Mouse (Mus musculus) lung, postnatal 4 days (tissue): ENCODE results near the gene 4930518I15Rik.
"Not testable (repeated sequence)": the region's sequence is repeated elsewhere in the genome, so short reads cannot be mapped to it uniquely, and the experiment has no call there.

Experiments used
- DNase-seq, 2 experiments: peaks; one replicate each; pipeline ENCODE4 v3.0.0; 2021

4930518I15Rik gene

DNA sequence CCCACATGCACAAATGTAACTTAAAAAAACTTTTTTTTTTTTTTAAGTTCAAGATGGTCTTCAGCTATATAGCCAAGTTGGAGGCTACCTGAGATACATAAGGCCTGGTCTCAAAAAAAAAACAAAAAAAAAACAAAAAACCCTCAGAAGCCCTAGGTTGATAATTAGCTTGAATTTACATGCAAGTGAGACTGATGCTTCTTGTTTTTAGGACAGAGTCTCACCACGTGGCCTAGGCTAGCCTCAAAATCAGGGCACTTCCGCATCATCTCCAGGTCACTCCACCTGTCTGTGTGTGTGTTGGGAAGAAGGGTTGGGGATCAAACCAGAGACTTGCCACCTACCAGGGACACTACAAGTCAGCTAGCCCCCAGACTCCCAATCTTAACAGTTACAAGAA, at the start of gene 4930518I15Rik:
Gene 4930518I15Rik (minus strand): TSS at position 112 of the 400 bp plus-strand sequence.
- no peak for DNase-seq

DNA sequence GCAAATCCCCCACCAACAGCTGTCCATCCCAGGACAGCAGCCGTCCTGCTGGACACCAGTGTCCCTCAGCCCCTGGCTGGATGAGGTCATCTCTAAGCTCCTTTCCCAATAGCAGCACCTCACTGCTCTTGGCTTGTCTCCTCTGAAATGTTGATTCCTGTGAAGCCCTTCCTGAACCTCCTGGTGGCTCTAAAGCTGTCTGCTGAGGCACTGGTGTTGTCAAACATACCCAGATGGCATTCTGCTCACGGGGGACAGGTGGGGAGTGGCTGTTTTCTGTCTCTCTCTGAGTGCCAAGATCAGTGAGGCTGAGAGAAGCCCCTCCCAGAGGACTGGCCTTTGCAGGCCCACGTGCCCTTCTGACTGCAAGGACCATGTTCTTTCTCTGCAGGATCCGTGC, 48.2 kb upstream of the 4930518I15Rik start:
- not testable (repeated sequence) for DNase-seq

DNA sequence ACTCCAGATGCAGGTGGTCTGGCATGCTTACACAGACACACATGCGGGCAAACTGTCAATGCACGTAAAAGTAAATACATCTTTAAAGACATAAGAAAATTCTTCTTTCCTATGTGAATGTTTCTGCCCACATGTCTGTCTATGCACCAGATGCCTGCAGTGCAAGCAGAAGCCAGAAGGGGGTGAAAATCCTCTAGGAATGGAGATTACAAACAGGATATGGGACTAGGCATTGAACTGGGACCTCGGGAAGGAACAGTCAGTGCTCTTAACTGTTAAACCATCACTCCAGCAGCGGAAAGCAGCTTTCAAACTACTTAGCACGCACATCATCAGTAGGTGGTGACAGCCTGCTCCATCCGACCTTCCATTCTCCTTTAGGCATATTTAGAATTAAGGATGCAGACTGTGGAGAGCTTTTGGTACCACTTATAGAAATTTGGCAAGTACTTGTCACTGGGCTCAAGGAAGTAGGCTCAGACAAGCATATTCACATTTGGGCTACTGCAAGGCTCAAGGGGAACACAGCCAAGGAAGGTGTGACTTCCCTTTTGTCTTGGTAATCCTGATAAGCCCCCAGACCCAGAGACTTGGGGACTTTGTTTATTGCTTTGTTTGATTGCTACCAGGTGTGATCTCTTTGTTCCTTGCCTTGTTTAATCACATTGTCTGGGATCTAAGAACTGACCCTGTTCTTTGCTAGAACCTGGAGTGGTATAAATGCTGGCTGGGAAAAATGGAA, 47.4 kb upstream of the 4930518I15Rik start:
- peak in 1 of 2 experiments; percentile 78 for DNase-seq

DNA sequence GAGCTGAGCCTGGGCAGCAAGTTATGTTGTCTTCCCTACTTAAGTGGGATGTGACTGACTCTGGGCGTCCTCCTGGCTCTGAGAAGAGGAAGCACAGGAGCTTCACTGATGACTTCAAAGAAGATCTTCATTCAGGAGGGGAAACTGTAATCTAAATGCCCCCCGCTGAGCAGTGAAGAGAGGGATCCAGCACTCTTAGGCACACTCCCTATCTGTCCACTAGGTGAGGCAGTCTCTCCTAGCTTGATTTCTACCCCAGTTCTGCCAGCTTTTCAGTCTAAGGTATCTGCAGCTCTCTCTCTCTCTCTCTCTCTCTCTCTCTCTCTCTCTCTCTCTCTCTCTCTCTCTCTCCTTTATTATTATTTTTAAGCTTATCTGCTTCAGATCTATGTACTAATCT, 45.6 kb upstream of the 4930518I15Rik start:
- no peak for DNase-seq

DNA sequence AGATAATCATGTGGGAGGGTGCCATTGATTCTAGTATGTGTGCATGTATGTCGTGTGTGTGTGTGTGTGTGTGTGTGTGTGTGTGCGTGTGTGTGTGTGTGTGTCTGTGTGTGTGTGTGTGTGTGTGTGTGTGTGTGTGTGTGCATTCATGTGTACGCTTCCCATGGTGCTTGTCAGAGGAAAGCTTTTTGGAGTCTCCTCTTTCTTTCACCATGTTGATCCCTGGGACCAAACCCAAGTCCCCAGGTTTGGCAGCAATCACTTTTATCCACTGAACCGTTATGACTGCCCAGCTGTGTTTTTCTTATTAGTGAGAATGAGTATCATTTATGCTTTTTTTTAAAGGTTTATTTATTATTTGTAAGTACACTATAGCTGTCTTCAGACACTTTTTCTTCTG, 44.7 kb upstream of the 4930518I15Rik start:
- not testable (repeated sequence) for DNase-seq

DNA sequence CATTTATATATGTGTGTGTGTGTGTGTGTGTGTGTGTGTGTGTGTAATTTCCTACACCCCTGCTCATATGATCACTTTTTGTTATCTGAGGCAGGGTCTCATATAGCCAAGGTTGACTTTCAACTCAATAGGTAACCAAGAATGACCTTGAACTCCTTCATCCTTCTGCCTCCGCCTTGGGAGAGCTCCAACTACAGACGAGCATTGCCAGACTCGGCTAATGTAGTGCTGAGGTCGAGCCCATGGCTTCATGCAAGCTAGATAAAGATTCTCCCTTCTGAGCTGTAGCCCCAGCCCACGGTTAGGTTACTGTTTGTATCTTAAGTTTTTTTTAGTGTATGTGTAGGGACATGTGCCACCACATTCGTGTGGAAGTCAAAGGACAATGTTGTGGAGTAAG, 44.1 kb upstream of the 4930518I15Rik start:
- no peak for DNase-seq

DNA sequence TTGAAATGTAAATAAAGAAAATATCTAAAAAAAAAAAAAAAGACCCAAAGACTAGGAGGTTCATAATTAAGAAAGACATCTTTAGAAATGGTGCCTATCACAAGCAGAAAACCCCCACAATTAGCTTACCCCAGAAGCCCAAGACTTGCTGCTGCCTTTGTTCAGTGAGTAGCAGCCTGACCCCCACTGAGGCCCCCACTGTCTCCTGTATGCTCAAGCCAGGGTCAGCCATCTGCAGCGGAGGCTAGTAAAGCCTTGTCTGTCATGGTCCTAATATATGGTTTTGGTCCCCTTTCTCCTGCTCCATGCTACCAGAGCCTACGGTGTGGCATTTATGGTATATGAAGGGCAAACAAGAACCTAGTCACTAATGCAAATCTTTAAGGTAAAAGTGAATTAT, 43.6 kb upstream of the 4930518I15Rik start:
- no peak for DNase-seq

DNA sequence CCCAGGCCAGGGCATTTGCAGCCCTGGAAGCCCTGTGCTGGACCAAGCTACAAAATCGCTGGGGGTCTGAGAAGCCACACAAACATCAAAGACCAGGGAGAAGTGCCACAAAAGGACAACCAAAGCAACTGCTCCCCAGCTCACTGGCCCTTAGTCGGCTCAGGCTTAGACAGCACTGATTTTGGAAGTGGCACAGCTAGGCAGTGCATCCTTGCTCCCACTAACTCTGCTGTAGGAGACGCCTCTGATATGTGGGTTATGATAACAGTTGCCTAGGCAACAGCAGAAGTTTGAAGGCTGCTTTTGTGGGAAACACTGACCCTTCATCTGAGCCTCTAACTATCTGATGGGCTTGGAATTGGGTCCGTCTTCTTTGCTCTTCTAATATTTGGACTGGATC, 41.4 kb upstream of the 4930518I15Rik start:
- peak in 1 of 2 experiments; percentile 8 for DNase-seq

DNA sequence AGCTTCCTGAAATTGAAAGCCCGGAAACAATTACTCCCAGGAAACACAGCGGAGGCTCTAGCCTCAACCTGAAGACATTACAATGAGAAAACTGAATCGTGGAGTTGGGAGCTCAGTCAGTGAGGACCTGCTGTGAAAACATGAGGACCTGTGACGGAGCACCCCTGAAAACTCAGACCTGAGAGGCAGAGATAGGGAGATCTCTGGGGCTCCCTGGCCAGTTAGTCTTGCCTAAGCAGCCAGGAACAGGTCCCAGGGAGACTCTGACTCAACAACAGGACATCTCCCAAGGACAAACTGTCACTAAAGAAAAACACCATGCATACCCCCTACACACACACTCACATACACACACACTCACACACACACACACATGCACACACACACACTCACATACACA, 40.6 kb upstream of the 4930518I15Rik start:
- peak in 1 of 2 experiments; percentile 10 for DNase-seq

DNA sequence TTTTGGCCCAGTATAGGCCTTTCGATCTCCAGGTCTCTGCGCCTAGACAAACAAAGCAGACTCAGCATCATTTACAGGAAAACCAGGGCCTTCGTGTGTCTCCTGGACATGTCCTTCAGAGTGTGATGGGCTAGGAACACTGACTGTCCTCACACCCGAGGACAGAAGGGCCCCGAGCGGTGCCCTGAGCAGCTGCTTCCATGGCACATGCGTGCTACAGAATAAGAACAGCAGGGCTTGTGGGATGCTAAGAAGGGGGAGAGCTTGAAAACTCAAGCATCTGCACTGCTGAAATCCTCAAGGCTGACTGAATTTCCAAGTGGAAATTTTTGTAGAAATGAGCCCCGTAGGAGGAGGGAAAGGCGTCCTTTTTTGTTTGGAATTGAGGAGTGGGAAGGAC, 39.3 kb upstream of the 4930518I15Rik start:
- no peak for DNase-seq

DNA sequence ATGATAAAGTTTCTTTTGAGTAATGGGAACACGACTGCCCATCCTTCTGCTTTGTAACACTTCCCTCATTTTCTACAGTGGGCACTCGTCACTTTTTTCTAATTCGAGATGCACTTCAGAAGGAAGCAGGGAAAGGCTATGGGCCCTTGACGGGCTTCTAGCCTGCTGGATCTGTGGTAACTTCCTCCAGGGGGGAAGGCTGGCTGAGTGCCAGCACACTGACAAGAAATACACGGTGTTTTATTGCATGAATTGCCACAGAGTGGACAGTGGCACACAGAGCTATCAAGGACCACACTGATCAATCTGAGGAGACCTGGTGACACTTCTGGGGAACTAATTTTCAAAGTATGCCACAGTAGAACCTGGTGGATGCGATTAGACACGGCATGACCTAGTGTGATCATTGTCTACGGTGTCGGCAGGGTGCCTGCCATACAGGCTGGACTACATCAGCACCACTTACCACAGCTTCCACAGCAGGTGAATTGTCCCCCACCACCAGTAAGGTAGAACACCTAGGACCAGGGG, 38.7 kb upstream of the 4930518I15Rik start:
- DNase-seq = peak in 1 of 2 experiments; percentile 33

DNA sequence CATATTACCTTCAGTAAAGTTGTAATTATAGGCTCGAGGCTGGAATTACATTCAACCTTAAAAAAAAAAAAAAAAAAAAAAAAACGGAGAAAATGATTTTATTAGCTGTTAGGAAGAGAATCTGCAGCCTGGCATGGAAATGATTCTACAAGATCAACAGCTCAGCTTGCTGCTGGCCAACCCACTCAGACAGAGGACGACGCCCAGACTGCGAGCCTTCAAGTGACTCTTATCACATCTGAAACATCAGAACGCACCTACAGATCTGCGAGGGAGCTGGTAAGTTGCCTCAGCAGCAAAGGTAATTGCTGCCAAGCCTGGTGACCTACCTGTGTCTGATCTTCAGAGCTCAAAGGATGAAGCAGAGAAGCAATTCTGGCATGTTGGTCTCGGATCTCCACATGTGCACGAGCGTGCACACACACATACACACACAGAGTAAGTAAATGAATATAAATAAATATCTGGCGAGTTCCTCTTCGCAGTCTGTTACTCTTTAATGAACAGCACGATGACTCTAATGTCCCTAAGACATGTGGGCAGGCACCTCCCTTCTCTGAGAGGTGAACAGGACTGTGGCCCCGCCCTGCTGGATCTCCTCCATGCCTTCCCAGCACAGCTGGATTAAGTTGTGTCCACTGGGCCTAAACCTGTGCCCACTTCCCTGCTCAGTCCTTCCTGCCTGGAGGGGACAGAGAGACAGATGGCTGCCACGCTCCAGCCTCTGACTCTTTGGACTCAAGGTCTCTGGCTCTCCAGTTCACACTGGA, 36.9 kb upstream of the 4930518I15Rik start:
- peak in 1 of 2 experiments; percentile 45 for DNase-seq

DNA sequence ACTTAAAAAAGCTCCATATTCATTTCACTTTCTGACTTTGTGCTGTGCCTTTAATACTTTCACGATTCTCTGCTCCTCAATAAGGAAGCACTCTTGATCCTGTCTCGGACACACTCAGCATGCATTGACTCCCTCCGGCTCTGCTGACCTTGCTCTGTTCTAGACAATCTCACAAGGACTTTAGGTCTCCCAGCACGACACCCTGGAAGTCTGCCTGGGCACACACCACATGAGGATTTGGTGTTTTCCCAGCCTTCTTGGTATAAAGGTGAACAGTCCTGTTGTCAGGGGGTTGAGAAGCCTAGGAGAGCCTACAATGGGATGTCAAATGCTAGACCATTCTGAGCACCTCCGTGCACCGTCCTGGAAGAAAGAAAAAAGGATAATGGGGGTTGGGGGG, 35.1 kb upstream of the 4930518I15Rik start:
- DNase-seq = no peak

DNA sequence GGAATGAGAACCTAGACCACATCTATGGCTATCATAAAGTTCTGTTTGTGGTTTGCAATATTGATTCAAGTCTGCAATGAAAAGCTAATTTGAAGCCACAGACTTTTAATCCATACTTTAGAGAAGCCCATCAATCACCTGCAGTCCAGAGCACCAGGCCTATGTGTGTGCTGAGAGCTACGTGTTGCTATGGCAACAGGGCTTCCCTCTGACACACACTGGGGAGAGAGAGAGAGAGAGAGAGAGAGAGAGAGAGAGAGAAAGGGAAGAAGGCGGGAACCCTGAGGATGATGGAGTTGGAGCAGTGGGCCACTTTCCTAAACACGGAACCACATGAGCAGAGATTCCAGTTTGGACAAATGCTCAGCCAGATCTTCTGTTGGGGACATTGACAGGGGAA, 34.5 kb upstream of the 4930518I15Rik start:
- DNase-seq = no peak

DNA sequence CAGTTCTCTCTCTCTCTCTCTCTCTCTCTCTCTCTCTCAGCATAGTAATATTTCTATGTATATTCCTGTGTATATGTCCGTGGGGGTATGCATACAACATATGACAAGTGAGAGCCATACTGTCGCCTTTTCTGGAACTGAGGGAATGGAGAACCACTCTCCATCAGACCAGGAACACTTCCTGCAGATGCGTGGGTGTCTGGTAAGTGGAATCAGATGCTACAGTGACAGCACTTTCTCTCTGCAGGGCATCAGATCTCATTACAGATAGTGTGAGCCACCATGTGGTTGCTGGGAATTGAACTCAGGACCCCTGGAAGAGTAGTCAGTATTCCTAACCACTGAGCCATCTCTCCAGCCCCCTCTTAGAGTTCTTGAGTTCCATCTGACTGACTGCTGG, 30.7 kb upstream of the 4930518I15Rik start:
- no peak for DNase-seq

DNA sequence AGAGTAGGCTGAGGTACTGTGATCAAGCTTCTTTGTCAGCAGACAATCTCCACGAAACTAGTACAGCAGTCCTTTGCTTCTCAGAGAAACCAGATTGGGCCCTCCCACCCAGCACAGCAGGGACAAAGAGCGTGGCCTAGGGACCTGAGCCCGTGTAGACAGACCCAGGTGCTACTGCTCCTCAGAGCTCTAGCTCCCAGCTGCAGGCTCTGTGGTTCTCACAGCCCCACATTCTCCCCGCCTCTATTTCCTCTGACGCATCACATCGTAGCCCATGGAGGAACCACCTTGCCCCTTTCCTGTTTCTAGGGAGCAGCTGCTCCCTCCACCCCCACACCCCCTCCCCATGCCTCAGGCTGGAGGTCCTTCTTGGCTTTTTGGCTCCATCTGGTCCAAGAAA, 29.3 kb upstream of the 4930518I15Rik start, which contains the start of gene Sla2:
Gene Sla2 (minus strand): TSS at position 176 of the 400 bp plus-strand sequence.
- DNase-seq = no peak

DNA sequence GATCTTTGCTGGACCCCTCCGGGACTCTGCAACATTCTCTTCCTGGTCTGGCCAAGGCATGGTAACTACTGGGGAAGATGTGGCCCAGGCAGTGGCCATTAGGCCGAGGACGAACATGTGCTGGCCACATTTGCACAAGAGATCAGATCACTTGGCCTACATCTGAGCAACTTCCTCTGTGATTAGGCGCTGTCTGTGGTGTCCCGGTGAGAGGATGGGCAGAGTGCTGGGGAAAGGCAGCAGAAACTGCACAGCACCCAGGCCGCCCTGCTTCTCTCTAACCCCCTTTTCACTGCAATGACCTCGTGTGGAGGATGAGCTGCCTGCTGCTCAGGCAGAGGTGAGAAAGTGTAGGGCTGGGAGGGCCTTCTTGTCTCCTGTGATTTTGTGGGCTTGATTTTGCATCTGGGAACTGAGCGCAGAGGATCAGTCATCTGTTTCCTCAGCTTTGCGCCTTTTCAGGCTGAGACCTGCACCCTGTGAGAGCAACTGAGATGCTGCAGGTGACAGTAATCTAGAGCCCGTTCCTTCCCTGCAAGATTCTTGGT, 28.4 kb upstream of the 4930518I15Rik start:
- DNase-seq = no peak

DNA sequence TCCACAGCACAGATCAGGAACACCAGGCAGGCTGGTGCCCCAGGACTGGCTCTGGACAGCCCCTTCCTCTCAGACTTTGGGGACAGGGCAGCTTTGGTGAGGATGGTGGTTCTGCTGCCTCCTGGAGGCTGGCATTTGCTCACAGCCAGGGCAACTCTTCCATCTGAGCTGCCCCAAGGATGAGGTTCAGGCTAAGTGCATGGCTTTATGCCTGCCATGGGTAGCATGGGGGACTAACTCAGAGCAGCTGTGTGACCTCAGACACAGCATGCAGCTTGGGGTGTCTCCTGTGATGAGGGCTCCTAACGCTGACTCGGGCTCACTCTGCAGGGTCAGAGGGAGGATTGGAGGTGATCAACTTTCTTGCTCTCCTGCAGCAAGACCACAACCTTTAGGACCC, 27.9 kb upstream of the 4930518I15Rik start:
- DNase-seq = not testable (repeated sequence)

DNA sequence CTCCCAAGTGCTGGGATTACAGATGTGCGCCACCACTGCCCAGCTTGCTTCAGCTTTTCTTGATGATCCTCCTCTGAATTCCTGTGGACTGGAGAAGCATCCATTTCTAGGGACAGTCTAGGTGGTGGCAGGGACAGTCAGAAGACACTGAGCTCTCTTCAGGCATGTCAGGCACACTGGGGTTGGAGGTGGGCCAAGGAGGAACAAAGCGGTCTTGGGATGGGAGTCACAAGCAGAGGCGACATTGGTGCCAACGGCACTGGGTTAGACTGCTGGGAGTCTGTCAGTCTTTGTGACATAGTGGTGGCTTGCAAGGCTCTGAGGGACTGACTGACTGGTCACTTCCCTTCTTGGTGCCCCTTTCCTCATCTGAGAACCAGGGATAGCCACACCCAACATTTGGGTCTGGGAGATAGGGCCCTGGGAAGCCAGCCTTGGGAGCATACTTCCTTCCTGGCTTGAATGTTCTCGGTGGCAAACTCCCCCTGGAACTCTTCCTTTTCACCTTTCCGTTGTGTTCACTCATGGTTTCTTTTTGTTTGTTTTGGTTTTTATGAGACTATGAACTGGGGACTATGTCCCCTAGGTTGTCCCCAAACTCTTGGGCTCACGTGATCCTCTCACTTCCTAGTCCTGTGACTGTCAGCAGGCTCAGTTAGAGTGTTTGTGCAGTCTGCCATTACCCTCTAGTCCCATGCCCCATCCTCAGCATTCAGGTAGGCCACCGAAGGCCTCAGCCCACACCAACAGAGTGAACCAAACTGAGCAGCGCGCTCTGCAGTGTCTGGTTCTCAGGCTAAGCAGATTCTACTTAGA, 26.9 kb upstream of the 4930518I15Rik start:
- no peak for DNase-seq

DNA sequence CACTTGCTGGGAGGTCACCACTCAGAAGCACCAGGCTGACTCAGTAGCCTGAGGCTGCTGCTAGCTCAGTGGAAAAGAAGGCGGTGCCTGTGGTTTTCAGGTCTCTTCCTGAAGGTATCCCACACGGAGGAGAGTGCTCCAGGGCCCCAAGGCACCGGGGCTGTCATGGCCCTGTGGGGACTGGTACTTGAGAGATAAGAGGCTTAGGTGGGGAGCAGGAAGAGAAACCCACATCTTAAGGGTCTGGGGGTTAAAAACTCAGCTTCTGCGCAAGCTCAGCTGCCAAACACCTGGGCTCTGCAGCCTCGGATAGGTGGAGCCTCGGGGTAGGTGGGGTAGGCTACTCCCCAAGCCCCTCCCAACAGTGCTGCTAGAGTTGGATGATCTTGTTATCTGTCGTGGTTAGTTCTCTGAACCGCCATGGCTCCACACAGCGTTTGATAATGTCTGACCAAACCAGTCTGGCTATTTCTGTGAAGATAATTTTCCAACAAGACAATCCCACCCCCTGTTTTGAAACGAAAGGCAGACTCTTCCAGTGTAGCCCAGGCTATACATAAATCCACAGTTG, 24.8 kb upstream of the 4930518I15Rik start:
- DNase-seq = peak in 1 of 2 experiments; percentile 24

DNA sequence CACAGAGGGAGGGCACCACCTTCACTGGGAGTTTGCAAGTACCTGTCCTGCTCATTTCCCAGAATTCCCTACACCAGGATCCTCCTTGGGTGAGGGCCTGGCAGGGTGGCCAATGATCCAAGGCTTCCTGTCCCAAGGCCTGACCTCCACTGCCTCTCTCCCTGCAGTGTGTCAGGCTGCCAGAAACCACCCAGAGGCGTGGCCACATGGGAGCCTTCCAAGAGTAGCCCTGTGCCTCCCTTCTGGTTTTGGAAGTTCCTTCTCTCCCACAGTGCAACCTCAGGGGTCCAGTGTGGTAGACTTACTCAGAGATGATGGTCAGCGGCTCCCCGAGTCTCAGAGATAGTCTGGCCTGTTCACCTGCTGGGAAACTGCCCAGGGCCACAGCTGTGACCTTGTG, 21.8 kb upstream of the 4930518I15Rik start:
- DNase-seq = no peak

DNA sequence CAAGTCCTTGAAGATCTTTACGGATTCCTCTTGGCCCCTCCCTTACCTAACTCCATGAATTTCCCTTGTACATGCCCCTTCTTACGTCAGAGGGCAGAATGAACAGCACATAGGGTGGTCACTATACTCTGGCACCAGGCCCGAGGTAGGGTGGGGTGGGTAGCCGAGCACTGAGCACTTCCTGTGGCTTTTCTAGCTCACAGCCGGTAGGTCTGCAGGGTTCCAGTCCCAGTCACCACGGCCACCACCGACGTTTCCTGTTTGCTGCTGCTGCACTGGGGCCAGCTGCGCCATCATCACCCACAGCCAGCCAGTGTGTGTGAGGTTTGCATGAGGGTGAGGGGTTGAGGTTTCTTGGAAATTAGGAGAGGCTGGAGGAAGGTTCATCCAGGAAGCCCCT, 20.0 kb upstream of the 4930518I15Rik start:
- peak; percentile 66 to 74 for DNase-seq
